Mouse (Mus musculus) thymus, adult 2 months (tissue): ENCODE data around the gene Rnf115.

ENCODE experiments used
- CTCF ChIP-seq: fragments of 200-500 bp; IDR thresholded peaks from 2 replicates; pipeline ENCODE4 v1.5.1; 2012; ENCODE audit warnings: mild to moderate bottlenecking, control low read depth, low read length, moderate library complexity, borderline replicate concordance; ENCODE audit not compliant: control insufficient read depth, poor library complexity, insufficient read depth; ENCODE audit errors: extremely low read depth
- POLR2A ChIP-seq: fragments of 200-500 bp; IDR thresholded peaks from 2 replicates; pipeline ENCODE4 v1.6.1; 2012; ENCODE audit warnings: mild to moderate bottlenecking, low read length, control low read depth, moderate library complexity; ENCODE audit not compliant: control insufficient read depth, poor library complexity, insufficient read depth; ENCODE audit errors: extremely low read depth

DNA sequence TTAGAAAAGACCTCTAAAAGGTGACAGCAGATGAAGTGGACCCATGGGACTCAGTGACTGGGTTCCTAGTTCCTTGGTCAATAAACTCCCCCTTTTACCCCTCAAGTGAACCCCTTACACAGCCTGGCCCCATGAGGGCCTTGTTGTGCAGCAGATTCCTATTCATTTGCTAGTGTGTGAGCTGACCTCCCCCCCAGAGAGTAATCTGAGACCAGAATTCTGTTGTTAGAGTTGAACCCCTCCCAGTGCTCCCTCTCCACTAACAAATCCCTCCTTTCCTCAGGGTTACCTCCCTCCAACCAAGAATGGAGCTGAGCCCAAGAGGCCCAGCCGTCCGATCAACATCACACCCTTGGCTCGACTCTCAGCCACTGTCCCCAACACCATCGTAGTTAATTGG, 26.5 kb upstream of the Rnf115 start:
- TF ChIP-seq POLR2A, result no peak
- no peak for TF ChIP-seq CTCF
